Mouse (Mus musculus) layer of hippocampus, adult 11-12 months (tissue): ENCODE measurements around the gene Cep85l.

Experiments
- DNase-seq: peaks from one replicate; pipeline ENCODE4 v3.0.0; 2022; ENCODE audit warnings: low spot score

Gene Cep85l

GRCm38 (mm10) chr10:53342166-53342728 is 37.5 kb downstream of the Cep85l start:
- no peak for DNase-seq

GRCm38 (mm10) chr10:53341288-53341965 is 38.3 kb downstream of the Cep85l start:
- peak; percentile 19 for DNase-seq

- DNase-seq, result no peak
Measured at GRCm38 (mm10) chr10:53339045-53339444, 40.7 kb downstream of the Cep85l start.

GRCm38 (mm10) chr10:53337162-53337923 is 42.4 kb downstream of the Cep85l start, which contains the start of gene Pln:
Pln (plus strand) TSS chr10:53337667.
- no peak for DNase-seq

GRCm38 (mm10) chr10:53335974-53336373 is 43.8 kb downstream of the Cep85l start:
- DNase-seq, result no peak

- no peak for DNase-seq
Measured at GRCm38 (mm10) chr10:53335266-53335665, 44.5 kb downstream of the Cep85l start.

- DNase-seq, result no peak
Measured at GRCm38 (mm10) chr10:53332752-53333151, 47.0 kb downstream of the Cep85l start.

- no peak for DNase-seq
Measured at GRCm38 (mm10) chr10:53329257-53329656, 50.5 kb downstream of the Cep85l start.

- no peak for DNase-seq
Measured at GRCm38 (mm10) chr10:53326367-53326766, 53.4 kb downstream of the Cep85l start.

- DNase-seq, result no peak
Measured at GRCm38 (mm10) chr10:53324663-53325062, 55.1 kb downstream of the Cep85l start.

- no peak for DNase-seq
Measured at GRCm38 (mm10) chr10:53323367-53323766, 56.4 kb downstream of the Cep85l start.

GRCm38 (mm10) chr10:53306674-53307073 is 73.1 kb downstream of the Cep85l start:
- no peak for DNase-seq

GRCm38 (mm10) chr10:53305867-53306266 is 73.9 kb downstream of the Cep85l start:
- peak; percentile 14 for DNase-seq

GRCm38 (mm10) chr10:53285147-53285546 is 94.6 kb downstream of the Cep85l start:
- DNase-seq, result no peak

- no peak for DNase-seq
Measured at GRCm38 (mm10) chr10:53272228-53272627, 107.5 kb downstream of the Cep85l start.

- no peak for DNase-seq
Measured at GRCm38 (mm10) chr10:53262021-53262420, 117.7 kb downstream of the Cep85l start.

- DNase-seq, result no peak
Measured at GRCm38 (mm10) chr10:53235381-53235780, 144.4 kb downstream of the Cep85l start.

GRCm38 (mm10) chr10:53234683-53235082 is 145.1 kb downstream of the Cep85l start:
- no peak for DNase-seq

GRCm38 (mm10) chr10:53234086-53234613 is 145.6 kb downstream of the Cep85l start:
- DNase-seq, result no peak

GRCm38 (mm10) chr10:53230809-53231208 is 148.9 kb downstream of the Cep85l start:
- no peak for DNase-seq

- no peak for DNase-seq
Measured at GRCm38 (mm10) chr10:53229190-53229589, 150.6 kb downstream of the Cep85l start.
